In the genomic region with DNA sequence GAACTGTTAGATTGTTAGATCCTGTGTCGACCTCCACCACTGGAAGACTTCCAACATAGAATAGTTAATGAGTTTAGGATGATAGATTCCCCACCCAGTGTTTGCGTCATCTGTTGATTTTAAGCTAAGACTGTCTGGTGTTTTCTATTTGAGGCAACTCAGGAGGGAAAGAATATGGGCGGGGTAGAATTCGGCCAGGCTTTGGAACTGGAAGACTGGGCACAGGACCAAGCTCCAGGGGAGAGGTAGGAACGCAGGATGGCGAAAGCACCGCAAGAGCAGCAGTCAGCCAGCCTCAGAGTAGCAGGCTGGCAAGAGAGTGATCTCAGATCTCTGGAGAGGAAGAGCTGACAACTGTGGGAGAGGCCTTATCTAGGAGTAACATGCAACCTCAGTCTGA, we compare ENCODE assay signal across 21 mouse cellular contexts.
DNase-seq lines count a peak whose midpoint lies in the region; ATAC-seq lines count a peak whose summit lies in the region.
"Had no signal": no experiment of that assay in that cellular context is flagged by ENCODE, and none has a peak within 500 bp of the region (broad histone marks: within the 10 kb centered on the region; RNA-seq: fewer than 3 reads in every experiment).

No protein-coding gene starts in this region.

- H3K9ac ChIP-seq in forebrain, embryonic 15.5 days (replicated peaks): no peak overlapping the region
- H3K9ac ChIP-seq: embryonic facial prominence, embryonic 15.5 days; hindbrain, embryonic 12.5 days; intestine, embryonic 15.5 days; limb, embryonic 12.5 days; liver, embryonic 12.5 days; neural tube, embryonic 15.5 days had no signal

- H3K4me2 ChIP-seq in forebrain, embryonic 15.5 days (replicated peaks): no peak overlapping the region
- H3K4me2 ChIP-seq: embryonic facial prominence, embryonic 15.5 days; hindbrain, embryonic 12.5 days; intestine, embryonic 15.5 days; limb, embryonic 12.5 days; liver, embryonic 12.5 days; neural tube, embryonic 15.5 days had no signal

- no peaks in the 10 kb centered on the region for H3K9me3 ChIP-seq in forebrain, embryonic 15.5 days
- H3K9me3 ChIP-seq in forebrain, embryonic 10.5 days: no peaks in the 10 kb centered on the region
- H3K9me3 ChIP-seq: embryonic facial prominence, embryonic 15.5 days; hindbrain, embryonic 12.5 days; intestine, embryonic 15.5 days; limb, embryonic 12.5 days; liver, embryonic 12.5 days; neural tube, embryonic 15.5 days had no signal

- WGBS in forebrain, embryonic 15.5 days: 56% methylated on average over 7 of the region's 7 CpGs
- 91% methylated on average over 7 of the region's 7 CpGs for WGBS in forebrain, embryonic 10.5 days

- H3K4me3 ChIP-seq in forebrain, embryonic 15.5 days: no peak overlapping the region
- no peak overlapping the region for H3K4me3 ChIP-seq in forebrain, embryonic 10.5 days
- H3K4me3 ChIP-seq: embryonic facial prominence, embryonic 15.5 days; hindbrain, embryonic 12.5 days; intestine, embryonic 15.5 days; limb, embryonic 12.5 days; liver, embryonic 12.5 days; megakaryocyte, embryonic 14.5 days; neural tube, embryonic 15.5 days had no signal

- H3K4me1 ChIP-seq in forebrain, embryonic 15.5 days: 0 out of 2 replicates have a peak, but pooled peaks cover 3% of the 10 kb centered on the region
- no peaks in the 10 kb centered on the region for H3K4me1 ChIP-seq in forebrain, embryonic 10.5 days
- H3K4me1 ChIP-seq: embryonic facial prominence, embryonic 15.5 days; hindbrain, embryonic 12.5 days; intestine, embryonic 15.5 days; limb, embryonic 12.5 days; liver, embryonic 12.5 days; megakaryocyte, embryonic 14.5 days; neural tube, embryonic 15.5 days had no signal

- H3K27ac ChIP-seq in forebrain, embryonic 15.5 days (replicated peaks): no peak overlapping the region
- H3K27ac ChIP-seq in forebrain, embryonic 10.5 days: no peak overlapping the region
- H3K27ac ChIP-seq: embryonic facial prominence, embryonic 15.5 days; hindbrain, embryonic 12.5 days; intestine, embryonic 15.5 days; limb, embryonic 12.5 days; liver, embryonic 12.5 days; neural tube, embryonic 15.5 days had no signal

- H3K36me3 ChIP-seq in forebrain, embryonic 15.5 days: no peaks in the 10 kb centered on the region
- no peaks in the 10 kb centered on the region for H3K36me3 ChIP-seq in forebrain, embryonic 10.5 days (replicated peaks)
- H3K36me3 ChIP-seq: embryonic facial prominence, embryonic 15.5 days; hindbrain, embryonic 12.5 days; intestine, embryonic 15.5 days; limb, embryonic 12.5 days; liver, embryonic 12.5 days; neural tube, embryonic 15.5 days had no signal

- no peaks in the 10 kb centered on the region for H3K27me3 ChIP-seq in forebrain, embryonic 15.5 days
- H3K27me3 ChIP-seq in forebrain, embryonic 10.5 days (ENCODE audit: poor library complexity, severe bottlenecking): no peaks in the 10 kb centered on the region
- H3K27me3 ChIP-seq: embryonic facial prominence, embryonic 15.5 days; hindbrain, embryonic 12.5 days; intestine, embryonic 15.5 days; limb, embryonic 12.5 days; liver, embryonic 12.5 days; megakaryocyte, embryonic 14.5 days; neural tube, embryonic 15.5 days had no signal

- peak; percentile 53 for ATAC-seq in forebrain, embryonic 15.5 days (replicated peaks)
- ATAC-seq: activated CD4-positive, CD25-positive, alpha-beta regulatory T cell, adult 4 months; intestine, embryonic 15.5 days; liver, embryonic 12.5 days had no signal

- peak; percentile 85 to 90 for DNase-seq in cerebellum, postnatal 10 days
- DNase-seq in cerebellum, adult 11-12 months: no peak
- no peak for DNase-seq in forebrain, embryonic 10.5 days (ENCODE audit: extremely low spot score, low spot score)
- DNase-seq in right cerebral cortex, postnatal 4 days: peak; percentile 7
- DNase-seq in right cerebral cortex, adult 2 months (ENCODE audit: low spot score in 2 of 2): no peak
- DNase-seq in Muller cell, postnatal 12 days (ENCODE audit: inconsistent ontology term): no peak
- DNase-seq: kidney, adult 9 months; kidney, postnatal 4 days; layer of hippocampus, adult 9-11 months; lung, adult 2 months; midbrain, embryonic 14.5 days; right cerebral cortex, postnatal 25 days had no signal

Comparison
In these comparisons a context has a peak if more than half of its experiments do, and no peak if none do; other contexts are left out.
1. DNase-seq: peak in cerebellum, postnatal 10 days (2 of 2) and right cerebral cortex, postnatal 4 days (single experiment); none in cerebellum, adult 11-12 months (single experiment), forebrain, embryonic 10.5 days (single experiment), right cerebral cortex, adult 2 months (0 of 2) and Muller cell, postnatal 12 days (single experiment).